Mouse (Mus musculus): ENCODE results near the gene Cxcl2. TPM values are rescaled to one million over a fixed set of nuclear protein-coding genes. Genes with fewer than 3 reads are reported as not detected.
A peak's percentile ranks its signal among the peaks of the same experiment; 100 is the strongest.

Gene Cxcl2
- not detected for total RNA-seq (2021)

DNA sequence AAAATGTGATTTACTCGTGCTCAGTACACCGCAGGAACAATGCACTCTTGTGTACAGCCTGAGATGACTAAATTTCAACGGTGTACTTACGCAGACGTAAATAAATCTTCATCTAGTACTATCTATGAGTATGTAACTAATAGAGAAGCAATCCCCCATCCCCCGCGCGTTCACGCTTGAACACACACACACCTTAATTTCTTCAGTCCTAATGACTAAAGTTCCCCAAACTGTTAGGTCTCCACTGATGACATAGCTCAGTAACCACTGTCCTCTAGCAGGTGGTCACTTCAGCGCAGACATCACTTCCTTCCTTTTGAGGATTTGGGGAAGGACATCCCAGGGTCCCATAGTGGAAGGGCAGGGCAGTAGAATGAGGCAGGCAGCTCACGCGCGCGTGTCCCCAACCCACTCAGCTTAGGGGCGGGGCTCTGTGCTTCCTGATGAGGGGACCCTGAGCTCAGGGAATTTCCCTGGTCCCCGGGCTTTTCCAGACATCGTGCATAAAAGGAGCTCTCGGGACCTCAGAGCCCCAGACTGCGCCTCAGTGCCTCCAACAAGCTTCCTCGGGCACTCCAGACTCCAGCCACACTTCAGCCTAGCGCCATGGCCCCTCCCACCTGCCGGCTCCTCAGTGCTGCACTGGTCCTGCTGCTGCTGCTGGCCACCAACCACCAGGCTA lies at the start of gene Cxcl2:
Gene Cxcl2 (plus strand): TSS at position 533 of the 682 bp plus-strand sequence.
- DNase-seq (ENCODE audit: low spot score) = no peak
- intact Hi-C loops (cut with DNase I) = no loop called here

DNA sequence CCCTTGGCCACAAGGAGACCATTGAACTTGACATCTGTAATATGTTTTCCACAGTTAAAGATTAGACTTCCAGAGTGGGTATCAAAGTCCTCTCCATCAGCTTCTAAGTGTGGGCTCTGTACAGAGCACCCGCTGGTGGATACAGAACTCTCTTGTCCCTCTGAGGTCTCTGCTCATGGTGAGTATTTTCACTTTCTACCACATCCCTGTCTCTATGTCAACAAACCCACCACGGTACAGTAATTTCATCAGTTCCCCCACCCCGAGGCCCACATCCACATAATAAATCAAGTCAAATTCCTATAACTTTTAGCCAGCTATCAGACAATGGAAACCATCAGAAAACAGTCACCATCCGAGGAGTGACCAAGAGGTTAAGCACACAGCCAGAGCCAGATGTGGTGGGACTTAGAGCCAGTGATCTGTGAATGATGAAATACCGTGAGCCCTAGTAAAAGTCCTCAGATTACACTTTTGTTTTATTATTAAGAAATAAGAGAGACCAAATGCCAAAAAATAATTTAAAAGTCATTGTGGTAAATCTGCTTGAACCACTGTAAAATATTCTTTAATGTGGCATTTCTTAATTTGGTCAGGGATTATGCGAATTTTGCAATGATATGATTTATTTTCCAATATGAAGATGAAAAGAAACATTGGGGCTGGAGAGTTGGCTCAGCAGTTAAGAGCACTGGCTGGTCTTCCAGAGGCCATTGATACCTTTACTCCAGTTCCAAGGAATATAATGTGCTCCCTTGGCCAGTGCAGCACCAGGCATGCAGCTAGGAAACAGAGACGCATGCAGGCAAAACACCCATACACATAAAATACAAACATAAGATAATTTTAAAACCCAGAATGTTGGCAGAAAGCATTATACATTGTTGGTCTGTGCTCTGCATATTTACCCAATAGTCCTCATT lies 48.1 kb upstream of the Cxcl2 start:
- no peak for DNase-seq (ENCODE audit: low spot score)
- intact Hi-C loops (cut with DNase I) = no loop called here

DNA sequence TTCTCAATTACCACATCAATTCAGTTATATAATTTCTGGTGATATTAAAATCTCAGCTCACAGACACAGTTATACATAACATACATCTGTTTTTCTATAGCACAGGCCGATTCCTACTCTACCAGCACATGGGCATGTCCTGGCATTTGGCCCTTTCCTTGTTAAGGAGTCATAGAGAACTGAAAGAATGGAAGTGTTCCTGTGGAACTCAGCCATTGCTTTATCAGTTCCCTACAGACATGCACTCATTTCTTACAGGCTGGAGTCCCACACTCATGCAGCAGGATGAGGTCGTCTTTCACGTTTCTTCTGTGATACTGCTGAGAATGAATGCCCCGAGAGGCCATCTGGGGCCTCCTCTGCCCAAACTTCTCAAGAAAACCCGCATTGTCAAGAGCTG lies 46.2 kb upstream of the Cxcl2 start:
- intact Hi-C loops (cut with DNase I) = no loop called here
- DNase-seq (ENCODE audit: low spot score) = no peak

DNA sequence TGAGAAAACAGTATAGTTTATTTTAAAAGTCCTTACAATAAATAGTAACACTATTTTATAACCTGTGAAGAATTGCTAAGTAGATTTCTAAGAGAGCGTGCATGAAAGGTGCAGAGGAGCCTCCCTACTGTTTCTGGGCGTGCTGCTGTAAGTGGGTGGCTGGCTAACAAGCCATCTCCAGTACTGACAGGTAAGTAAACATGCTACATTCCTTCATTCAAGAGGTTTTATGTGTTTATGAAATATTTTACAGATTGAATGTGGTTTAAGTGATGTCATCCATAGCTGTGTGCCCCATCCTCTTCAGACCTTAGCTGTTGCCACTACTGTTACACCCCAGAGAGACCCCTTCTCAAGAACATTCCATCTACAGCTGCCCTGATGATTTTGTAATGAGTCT lies 45.2 kb upstream of the Cxcl2 start:
- intact Hi-C loops (cut with DNase I) = no loop called here
- DNase-seq (ENCODE audit: low spot score) = no peak

DNA sequence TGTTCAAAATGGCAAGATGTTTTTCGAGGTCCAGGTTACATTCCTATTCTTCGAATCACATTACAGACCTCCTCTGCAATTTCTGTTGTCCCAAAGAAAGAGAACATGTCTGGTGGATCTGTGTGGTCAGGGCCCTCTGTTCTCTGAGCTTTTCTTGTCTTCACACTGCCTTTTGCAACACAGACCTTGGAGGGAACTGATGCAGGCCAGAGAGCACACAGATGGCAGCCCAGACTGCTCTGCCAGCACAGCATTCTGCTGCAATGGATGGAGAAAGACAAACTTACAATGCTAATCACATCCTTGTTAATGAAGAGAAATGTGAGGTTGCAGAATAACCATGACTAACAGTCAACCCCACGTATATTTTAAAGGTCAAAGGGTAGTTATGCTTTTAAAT lies 44.6 kb upstream of the Cxcl2 start:
- intact Hi-C loops (cut with DNase I) = no loop called here
- DNase-seq (ENCODE audit: low spot score) = no peak

DNA sequence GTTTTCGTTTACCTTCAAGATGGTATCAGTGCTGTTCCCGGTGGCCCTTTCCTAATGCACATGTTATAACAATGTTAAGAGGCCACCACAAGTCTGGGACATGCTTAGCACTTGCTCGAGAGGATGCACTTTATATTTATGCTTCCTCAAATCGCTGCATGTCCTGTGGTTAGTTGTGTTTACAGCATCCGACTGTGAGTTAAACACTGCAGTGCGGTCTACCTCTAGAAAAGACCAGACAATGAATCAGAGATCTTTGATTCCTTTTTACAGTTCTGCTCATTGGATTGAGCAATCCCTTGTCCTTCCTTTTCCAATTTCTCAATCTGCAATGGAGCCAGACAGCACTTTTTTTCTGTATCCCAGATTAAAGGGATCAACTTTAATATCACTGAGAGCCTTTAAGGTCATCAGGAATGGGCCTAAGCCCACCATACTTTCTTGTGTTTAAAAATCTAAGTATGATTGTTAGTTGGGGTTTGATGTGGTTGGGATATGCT lies 41.7 kb upstream of the Cxcl2 start:
- intact Hi-C loops (cut with DNase I) = no loop called here
- DNase-seq (ENCODE audit: low spot score) = no peak

DNA sequence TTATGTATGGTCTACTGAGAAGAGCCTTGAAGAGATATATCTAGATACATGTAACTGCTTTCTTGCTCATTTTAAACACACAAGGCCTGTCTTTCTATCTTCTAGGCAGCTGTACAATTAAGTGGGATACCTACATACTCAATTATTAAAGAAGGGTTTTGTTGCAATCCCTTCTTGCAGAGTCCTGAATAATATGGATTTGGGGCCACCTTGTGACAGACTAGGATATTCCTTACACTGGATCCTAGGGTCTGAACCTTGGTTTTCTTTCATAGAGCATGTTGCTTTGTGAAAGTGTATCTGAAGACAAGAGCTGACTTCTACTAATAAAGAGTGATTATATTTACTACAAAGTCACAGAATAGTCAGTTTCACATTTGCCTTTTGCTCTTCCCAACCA lies 36.9 kb upstream of the Cxcl2 start:
- intact Hi-C loops (cut with DNase I) = loop anchor here (2.0 kb wide), 1 partner anchor 206 kb away; no protein-coding TSS in a partner anchor

DNA sequence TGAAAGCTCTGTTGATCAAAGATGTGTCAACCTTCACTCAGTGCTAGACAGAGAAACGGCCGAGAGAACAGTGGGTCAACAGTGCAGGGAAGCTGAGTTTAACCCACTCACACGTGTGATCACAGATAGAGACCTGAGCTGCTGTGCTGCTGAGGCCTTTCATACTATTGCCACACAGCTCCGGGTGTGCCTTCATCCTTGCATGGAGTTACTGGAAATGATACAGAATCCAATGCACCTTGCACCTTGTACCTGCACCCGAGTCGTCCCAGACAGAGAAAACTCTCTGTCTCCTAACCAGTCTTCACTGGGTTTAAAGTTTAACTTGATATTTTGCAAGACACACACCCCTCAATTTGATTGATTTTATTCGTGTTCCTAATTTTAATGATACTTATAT lies 31.3 kb upstream of the Cxcl2 start:
- no peak for DNase-seq (ENCODE audit: low spot score)
- intact Hi-C loops (cut with DNase I) = no loop called here

More for the DNA sequence above, 36.9 kb upstream of the Cxcl2 start:
- no peak for DNase-seq (ENCODE audit: low spot score)

DNA sequence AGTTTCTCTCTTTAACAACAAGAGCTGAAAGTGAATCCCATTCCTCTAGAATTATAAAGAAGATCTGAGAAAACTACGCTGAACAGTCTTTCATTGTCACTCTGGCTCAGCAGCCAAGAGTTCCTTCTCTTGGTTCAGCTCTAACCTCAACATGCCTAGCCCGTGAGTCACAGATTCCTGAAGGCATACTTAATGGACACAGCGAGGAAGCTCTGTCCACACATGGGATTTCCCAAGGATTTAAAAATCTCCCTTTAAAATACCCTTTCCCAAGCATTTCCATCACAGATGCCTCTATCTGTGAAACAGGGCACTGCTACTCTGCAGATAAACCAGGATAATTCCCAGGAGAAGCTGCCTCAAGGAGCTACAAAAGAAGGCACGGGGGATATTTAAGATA lies 27.6 kb upstream of the Cxcl2 start:
- intact Hi-C loops (cut with DNase I) = no loop called here
- DNase-seq (ENCODE audit: low spot score) = no peak

DNA sequence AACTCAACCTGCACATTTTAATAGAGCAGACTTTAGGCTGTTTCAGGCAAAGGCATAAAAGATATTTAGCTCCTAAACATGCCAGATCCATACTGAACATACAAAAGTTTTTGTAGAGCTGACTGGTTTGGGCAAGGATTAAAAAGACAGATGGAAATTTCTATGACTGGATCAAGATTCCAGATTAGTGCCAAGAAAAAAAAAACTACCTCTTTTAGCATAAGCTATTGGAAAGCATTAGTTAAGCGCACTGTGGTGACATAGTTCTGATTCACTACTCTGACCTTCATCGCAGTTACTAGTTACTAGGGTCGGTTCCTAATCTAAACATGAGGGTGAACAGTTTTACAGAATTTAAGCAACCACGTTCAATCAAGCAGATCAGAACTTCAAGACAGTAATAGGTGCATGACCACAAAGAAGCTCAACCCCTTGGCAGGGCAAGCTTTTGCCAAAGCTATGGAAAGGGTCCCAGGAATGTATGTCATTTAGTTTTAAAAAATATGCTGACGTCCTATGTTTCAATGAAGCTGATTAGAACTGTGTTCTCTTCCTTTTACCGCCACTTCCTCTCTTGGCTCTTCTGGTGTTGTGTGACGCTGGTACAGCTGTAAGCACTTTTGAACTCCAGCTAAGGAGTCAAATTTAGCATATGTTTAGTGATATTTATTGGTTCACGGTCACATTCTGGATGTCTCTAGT lies 27.0 kb upstream of the Cxcl2 start:
- intact Hi-C loops (cut with DNase I) = no loop called here
- no peak for DNase-seq (ENCODE audit: low spot score)

DNA sequence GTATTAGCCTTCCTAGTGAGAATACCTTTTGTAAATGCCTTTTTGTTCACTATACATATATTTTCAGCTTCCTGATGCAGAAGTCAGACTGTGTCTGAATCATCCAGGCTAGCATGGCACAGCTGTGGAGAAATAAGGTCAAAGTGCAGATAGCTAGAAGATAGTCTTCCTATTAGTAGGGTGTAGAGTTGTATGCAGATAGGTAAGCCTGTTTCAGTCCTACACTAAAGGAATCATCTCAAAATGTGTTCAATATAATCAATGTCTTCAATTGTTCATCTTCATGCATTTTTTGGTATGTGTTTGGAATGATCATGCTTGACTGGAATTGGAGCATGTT lies 26.5 kb upstream of the Cxcl2 start:
- no peak for DNase-seq (ENCODE audit: low spot score)
- intact Hi-C loops (cut with DNase I) = no loop called here

DNA sequence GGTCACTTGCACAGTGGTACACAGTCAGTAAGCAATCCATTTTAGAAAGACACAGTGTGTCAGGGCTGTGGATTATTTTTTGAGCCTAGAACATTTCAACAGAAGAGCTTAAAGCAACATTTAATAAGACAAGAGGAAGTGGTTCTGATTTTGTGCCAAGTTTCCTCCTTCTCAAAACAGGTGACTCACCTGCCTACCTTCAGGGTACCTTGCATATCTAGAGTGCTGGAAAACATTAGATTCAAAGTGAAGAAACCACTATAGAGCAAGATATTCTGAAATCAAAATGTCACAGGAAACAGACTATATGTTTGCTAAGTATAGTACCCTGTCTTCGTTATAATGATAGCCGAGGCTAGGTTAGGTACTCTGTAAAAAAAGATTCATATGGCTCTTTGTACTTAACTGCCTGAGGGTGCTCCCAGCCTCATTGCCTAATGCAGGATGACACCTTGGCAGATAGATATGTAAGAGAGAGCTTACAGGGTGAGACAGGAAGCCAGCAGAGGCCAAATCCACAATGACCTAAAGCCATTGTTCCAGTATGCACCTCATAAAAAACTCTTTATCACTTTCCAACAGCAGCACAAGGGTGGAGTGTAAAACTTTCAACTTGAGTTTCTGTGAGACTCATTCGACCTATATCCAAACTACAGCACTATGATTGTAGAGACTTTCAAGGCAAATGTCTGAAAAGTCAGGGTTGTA lies 24.2 kb upstream of the Cxcl2 start:
- intact Hi-C loops (cut with DNase I) = no loop called here
- no peak for DNase-seq (ENCODE audit: low spot score)

DNA sequence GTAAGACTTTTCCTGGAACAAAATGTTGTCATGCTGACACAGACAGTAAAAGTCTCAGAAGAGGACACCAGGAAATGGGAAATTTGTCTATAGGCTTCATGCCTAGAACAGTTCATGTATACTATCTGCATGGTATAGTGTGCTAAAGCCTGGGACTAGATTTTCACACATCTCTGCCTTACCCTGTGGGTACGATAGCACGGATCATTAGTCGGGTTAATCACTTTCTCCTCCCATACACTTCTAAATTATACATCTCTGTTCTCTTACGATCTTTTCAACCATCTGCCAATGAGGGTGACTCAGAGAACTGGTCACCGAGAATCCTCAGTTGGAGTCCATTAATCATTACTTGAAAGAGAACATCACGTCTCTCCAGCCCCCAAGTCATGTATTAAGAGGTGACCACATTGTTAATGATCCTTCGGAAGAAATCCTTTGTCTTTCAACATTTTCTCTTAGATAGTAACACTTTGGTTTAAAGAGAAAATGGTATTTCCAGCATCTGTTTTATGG lies 23.3 kb upstream of the Cxcl2 start:
- intact Hi-C loops (cut with DNase I) = no loop called here
- no peak for DNase-seq (ENCODE audit: low spot score)

DNA sequence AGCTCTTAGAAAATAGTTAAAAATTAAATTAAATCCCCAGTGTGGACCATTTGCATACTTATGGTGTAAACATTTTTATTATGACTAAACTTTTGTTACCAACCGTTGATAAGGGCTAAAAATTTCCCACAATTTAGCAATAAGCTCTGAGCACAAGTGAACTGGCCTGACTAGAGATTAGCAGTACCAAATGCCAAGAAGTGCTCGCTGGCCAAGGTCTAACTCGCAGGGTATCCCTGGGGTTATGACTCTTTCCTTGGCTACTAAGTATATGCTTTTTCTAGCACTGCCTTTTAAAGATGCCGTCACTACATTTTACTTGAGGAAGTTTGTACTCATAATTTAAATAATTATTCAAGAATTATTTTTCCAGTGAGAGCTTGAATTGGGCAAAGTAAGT lies 22.6 kb upstream of the Cxcl2 start:
- intact Hi-C loops (cut with DNase I) = no loop called here
- DNase-seq (ENCODE audit: low spot score) = peak; percentile 22

DNA sequence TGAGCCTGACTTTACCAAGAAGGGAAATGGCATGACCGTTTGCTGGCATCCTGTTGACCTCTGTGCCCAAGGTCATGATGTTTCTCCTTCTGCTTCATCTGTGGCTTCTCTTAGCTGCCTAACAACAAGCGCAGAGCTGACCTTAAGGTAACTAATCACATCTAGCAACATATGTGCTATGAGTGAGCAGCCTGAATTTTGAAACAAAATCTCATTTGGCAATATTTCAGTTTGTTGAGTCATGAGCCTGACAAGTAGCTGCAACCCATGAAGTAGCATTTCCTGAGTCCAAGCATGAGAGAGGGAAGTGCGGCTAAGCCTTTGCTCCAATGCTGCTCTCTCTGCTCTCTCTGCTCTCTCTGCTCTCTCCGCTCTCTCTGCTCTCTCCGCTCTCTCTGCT lies 22.0 kb upstream of the Cxcl2 start:
- DNase-seq (ENCODE audit: low spot score) = no peak

DNA sequence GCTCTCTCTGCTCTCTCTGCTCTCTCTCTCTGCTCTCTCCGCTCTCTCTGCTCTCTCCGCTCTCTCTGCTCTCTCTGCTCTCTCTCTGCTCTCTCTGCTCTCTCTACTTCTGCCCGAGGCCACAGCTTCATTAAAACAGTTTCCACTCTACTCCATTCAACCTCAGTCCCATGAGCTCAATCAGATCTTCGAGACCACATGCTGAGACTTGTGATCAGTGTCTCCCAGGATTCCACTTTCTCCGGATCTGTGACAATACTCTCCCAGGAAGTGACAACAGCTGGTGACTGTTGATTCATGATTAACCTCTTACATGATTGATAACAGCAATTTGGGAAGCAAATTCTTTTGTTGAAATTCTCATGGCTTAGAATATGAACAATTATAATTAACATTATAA lies 21.5 kb upstream of the Cxcl2 start:
- DNase-seq (ENCODE audit: low spot score) = no peak
- intact Hi-C loops (cut with DNase I) = no loop called here

More for the DNA sequence above, 22.0 kb upstream of the Cxcl2 start:
- intact Hi-C loops (cut with DNase I) = no loop called here

DNA sequence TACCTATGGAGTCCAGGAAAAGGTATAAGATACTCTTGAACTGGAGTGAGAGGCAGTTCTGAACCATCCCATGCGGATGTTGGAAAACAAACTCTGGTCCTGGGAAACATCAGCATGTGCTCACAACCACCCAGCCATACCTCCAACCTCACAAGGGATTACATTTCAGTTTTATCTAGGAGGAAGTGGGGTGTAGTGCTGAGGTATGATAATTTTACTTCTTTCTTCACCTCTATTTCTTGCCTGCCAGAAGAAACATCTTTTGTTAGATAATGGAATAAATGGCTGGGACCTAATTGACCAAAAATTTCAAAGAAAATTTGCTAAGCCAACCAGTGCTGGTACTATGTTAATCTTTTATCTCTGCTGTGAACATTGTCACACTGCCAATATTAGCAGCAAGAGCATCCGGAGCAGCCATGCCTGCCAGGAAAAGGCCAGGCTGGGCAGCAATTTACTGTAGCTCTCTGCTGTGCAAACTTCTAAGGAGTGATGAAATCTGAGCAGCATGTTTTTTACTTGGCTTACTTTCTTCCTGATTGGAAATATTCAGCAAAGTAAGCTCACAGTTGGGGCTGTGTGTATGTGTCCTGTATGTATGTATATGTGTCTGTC lies 18.9 kb upstream of the Cxcl2 start:
- no peak for DNase-seq (ENCODE audit: low spot score)
- intact Hi-C loops (cut with DNase I) = no loop called here

DNA sequence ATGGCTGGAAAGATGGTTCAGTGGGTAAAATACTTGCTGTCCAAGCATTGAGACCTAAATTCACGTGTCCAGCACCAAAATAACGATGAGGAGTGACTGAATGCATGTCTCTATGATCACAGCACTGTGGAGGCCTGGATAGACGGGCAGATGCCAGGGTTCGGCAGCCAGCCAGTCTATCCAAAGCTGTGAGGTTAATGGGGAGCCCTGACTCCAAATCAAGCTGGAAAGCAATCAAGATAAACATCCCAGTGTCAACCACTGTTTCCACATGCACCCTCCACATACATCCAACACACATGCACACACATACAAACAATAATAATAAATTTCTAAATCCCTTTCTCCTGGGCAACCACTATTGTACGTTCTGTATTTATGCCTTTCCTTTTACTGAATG lies 15.0 kb upstream of the Cxcl2 start:
- DNase-seq (ENCODE audit: low spot score) = no peak
- intact Hi-C loops (cut with DNase I) = no loop called here

All from heart, postnatal 25 days (tissue).